Mouse (Mus musculus): ENCODE data around the gene Cmtm8.

DNA sequence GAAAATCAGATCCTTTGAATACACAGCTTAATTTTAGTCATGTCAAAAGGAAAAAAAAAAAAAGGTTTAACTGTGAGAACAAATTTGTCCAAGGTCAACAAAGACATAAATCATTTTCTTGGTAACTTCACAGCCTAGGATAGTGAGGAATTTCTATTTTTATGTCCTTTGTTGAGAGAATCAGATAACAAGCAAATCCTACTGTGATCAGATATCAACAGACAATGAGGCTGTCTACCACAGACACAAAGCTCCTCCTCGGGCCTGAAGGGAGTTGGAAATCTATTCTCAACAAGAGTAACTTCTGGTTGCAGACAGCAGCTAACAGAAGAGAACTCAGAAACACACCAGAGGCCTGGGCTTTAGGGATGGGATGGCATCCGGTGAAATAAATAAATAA, 38.0 kb upstream of the Cmtm8 start:
- TF ChIP-seq MAFK (IDR thresholded peaks at IDR 0.05; ENCODE audit: insufficient read depth, low read depth, low read length): no peak
- TF ChIP-seq CHD2 (IDR thresholded peaks at IDR 0.05; ENCODE audit: low read depth, low read length): no peak

Measured in ES-E14 (cell line).